Mouse (Mus musculus) kidney, adult 11 months (tissue): ENCODE results near the gene Rnf157.

Experiments
- DNase-seq: peaks from one replicate; pipeline ENCODE4 v3.0.0; 2022

Rnf157 gene

DNA sequence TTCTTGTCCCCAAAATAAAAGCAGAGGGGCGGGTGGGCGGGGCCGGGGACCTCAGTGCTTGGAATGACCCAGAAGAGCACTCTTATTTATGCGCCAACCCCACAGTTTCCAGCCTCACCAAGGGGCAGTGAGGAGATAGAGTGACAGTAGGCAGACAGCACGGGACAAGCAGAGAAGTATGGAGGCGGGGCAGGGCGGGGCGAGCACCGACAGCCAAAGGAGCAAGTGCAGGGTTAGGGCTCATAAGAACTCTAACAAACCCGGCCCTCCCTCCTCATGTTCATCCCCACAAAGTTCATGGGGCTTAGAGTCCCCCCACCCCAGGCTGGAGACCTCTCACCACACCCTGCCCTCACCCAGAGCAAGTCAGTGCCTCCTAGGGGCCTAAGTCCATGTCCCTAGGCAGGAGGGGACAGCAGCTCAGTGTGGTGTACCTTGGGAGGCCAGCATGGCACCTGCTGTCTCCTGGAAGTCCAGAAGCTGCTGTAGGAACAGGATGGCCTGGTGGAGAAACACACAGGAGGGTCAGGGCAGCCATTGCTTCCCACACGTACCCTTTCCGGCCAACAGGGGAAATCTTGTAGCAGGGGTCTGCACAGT lies 119.2 kb downstream of the Rnf157 start:
- no peak for DNase-seq

DNA sequence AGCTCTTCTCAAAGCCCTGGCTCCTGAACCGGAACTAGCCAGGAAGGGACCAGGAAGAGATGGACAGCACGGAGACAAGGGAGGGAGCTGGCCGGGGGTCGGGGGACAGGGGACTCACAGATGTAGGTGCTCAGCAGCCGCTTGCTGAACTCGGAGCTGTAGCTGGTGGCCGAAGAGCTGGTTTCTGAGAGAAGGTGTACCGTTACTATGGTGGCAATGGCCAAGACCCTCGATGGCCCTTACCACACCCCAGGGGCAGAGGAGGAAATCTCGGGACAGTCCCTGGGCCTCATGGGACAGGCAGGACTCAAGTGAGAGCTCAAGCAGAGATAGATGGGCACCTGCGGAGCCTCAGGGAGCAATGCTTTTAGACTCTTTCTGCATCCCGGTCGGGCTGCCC lies 120.4 kb downstream of the Rnf157 start:
- no peak for DNase-seq

DNA sequence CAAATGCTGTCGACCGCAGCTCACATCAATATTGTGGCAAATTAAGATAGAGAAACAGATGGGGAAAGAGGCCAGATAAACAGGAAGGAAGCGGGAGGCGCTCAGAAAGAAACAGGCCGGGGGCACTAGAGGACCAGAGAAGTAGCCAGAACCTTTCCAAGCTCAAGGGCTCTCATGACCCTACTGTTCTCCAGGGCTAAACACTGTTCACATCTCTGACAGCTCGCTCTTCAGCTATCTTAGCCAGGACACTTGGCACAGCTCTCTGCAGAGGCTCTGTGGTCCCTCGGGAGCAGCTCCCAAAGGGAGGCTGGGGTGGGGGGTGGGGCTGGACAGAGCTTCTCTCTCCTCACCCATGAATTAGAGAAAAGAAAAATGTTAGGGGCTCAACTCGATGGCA lies 122.3 kb downstream of the Rnf157 start:
- no peak for DNase-seq

DNA sequence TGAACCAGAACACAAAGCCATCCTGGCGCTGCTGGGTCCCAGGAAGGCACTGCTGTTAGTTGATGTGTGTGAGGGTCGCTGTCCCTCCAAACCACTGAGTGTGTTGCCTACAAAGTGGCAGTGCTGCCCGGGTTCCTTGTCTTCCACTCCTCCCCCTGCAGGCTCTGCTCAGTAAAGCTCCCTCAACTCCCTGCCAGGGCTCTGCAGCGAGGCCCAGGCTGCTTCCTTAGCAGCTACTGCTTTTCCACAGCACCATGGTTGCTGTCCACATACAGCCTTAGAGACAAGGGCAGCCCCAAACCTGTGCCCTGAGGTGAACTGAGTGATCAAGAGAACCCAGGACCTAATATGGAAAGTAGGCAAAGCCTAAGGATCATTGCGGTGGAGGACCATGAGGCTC lies 125.5 kb downstream of the Rnf157 start:
- DNase-seq = no peak
